Mouse (Mus musculus) midbrain, postnatal 0 days (tissue): ENCODE measurements at regions not wholly inside any gene's neighbourhood (a gene's known extent, or its start where the extent isn't known, plus 50 kb on each side); places are given as distances from the start of the nearest gene placed in this dataset.

Source experiments
- ATAC-seq: fragments of 200-750 bp; cut with Nextera tagmentation; 2 replicates; pipeline ENCODE4 v1.8.0; 2017; ENCODE audit warnings: moderate number of reproducible peaks, mild to moderate bottlenecking, moderate TSS enrichment, moderate library complexity; ENCODE audit not compliant: low FRiP score
- DNase-seq: peaks from one replicate; pipeline ENCODE4 v3.0.0-alpha.2; 2015; ENCODE audit warnings: low spot score
- H3K27ac ChIP-seq: fragments of 300-500 bp; sonication (generic); 2 replicates; pipeline ENCODE4 v1.5.1; 2014; ENCODE audit warnings: low read depth, mild to moderate bottlenecking, low read length, mixed read lengths
- H3K27me3 ChIP-seq: fragments of 300-500 bp; sonication (generic); 2 replicates; pipeline ENCODE4 v1.6.1; 2014; ENCODE audit warnings: low read length, control low read depth, mixed read lengths; ENCODE audit not compliant: insufficient read depth
- H3K36me3 ChIP-seq: fragments of 300-500 bp; sonication (generic); 2 replicates; pipeline ENCODE4 v1.6.1; 2014; ENCODE audit warnings: low read length, control low read depth, mixed read lengths; ENCODE audit not compliant: insufficient read depth
- H3K4me1 ChIP-seq: fragments of 300-500 bp; sonication (generic); 2 replicates; pipeline ENCODE4 v1.6.1; 2014; ENCODE audit warnings: mild to moderate bottlenecking, control low read depth, antibody characterized with exemption, low read length, mixed read lengths; ENCODE audit not compliant: insufficient read depth
- H3K4me2 ChIP-seq: fragments of 300-500 bp; sonication (generic); 2 replicates; pipeline ENCODE4 v1.6.1; 2014; ENCODE audit warnings: low read depth, mild to moderate bottlenecking, low read length, mixed read lengths; ENCODE audit not compliant: poor library complexity, severe bottlenecking
- H3K4me3 ChIP-seq: fragments of 300-500 bp; sonication (generic); 2 replicates; pipeline ENCODE4 v1.5.1; 2014; ENCODE audit warnings: low read depth, mild to moderate bottlenecking, low read length, moderate library complexity
- H3K9ac ChIP-seq: fragments of 300-500 bp; sonication (generic); replicated peaks from 2 replicates; pipeline ENCODE4 v1.6.1; 2014; ENCODE audit warnings: mild to moderate bottlenecking, low read length, moderate library complexity, mixed read lengths; ENCODE audit not compliant: poor library complexity, severe bottlenecking
- H3K9me3 ChIP-seq: fragments of 300-500 bp; sonication (generic); 2 replicates; pipeline ENCODE4 v1.6.1; 2016; ENCODE audit warnings: low read length, control low read depth
- CTCF ChIP-seq: IDR thresholded peaks from 2 replicates; pipeline ENCODE4 v1.5.1; 2016; ENCODE audit warnings: antibody characterized with exemption, mild to moderate bottlenecking
- WGBS: fragments of 180-500 bp; shearing (Covaris S2); extraction: QIAGEN DNeasy Blood & Tissue Kit; methylation state at CpG from one replicate; pipeline ENCODE4 v1.1.7; 2014; 5-methylcytosine and 5-hydroxymethylcytosine counted together

DNA sequence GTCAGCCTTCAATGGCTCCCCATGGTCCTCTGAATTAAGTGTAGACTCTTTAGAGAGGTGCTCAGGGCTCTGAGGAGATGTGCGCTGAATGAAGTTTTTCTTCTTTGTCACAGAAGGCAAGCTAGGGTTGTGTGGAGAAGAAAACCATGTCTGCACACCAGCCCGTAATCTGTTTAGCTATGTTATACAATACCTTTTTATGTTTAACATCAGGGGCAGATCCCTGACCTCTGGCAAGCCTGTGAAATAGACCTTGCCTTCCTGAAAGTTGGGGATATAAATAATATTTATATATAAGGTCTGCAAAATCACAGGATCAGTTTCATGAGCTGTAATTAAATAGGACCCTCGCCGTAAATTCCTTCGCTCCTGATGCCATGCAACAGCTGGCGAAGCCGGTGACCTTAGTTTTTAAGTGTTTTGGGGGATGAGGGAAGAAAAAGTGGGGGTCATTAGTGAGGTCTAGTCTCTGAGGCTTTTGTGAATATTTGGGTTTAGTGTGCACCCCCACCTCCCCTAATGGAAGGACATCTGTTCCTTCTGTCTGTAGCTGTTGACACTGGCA lies 119.7 kb downstream of the Mtx2 start:
- H3K27ac ChIP-seq: no peak overlapping the region
- no peaks in the 10 kb centered on the region for H3K4me1 ChIP-seq
- no peak overlapping the region for H3K9ac ChIP-seq
- ATAC-seq (no peak), DNase-seq (no peak)
- no peak for TF ChIP-seq CTCF
- no peaks in the 10 kb centered on the region for H3K9me3 ChIP-seq
- H3K4me2 ChIP-seq: no peak overlapping the region
- H3K36me3 ChIP-seq: no peaks in the 10 kb centered on the region
- 91% methylated on average over 7 of the region's 7 CpGs for WGBS
- no peaks in the 10 kb centered on the region for H3K27me3 ChIP-seq
- H3K4me3 ChIP-seq: no peak overlapping the region

DNA sequence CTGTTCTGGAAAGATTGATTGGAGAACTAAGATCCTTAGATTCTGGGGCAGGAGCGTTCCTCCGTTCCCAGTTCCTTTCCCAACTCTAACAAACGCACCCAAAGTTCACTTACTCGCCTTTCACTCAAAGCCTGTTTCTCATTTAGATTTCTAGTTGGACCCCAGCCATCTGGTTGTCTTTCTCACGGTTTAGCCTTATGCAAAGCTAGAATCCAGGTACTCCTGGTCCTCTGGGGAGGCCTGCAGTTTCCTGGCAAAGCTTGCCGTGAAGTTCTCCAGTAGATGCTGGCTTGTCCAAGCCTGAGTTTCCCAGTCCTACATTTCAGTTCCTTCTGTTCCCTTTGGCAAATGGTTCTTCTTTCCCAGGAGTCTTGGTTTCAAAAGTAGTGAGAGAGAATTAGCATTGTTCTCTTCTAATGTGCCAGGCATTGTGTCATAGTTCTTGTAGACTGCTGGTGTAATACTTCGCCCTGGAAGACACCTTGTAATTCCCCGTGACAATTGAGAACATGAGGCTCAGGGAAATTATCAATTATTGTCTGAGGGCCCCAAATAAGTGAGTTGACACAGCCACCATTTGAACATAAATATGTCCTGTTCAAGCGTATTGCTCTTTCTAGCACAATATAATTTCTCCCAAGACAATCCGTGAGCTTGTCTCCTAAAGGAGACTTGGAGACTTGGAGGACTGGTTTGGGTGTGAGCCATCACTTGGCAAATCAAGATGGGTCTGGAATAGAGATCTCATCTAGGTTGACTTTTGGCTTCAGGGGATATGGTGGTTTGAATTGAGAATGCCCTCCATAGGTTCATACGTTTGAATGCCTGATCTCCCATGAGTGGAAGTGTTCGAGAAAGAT lies 126.0 kb downstream of the Mtx2 start:
- H3K9me3 ChIP-seq: no peaks in the 10 kb centered on the region
- DNase-seq: no peak
- WGBS: 88% methylated on average over 12 of the region's 12 CpGs

DNA sequence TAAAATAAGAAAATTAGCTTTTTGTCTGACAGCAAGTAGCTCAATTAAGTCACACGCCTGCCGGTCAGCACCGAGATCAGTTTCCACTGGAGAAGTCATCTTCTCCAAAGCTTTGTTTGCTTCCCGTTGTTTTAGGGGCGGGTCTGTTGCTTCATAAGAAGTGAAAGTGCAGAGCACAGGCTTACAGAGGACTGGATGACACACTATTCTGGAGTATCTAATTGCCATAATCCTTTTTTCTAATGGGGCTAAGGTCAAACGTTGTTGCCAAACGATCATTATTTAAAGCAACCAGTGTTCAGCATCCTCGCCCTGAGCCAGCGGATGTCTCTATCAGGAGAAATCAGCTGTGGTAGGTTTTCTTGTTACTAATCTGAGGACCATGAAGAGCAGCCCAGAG lies 128.5 kb downstream of the Mtx2 start:
- Histone ChIP-seq H3K4me2 (no peak overlapping the region), H3K27me3 (no peaks in the 10 kb centered on the region), H3K4me3 (no peak overlapping the region), H3K9ac (no peak overlapping the region), H3K36me3 (no peaks in the 10 kb centered on the region), H3K27ac (no peak overlapping the region), H3K4me1 (no peaks in the 10 kb centered on the region), H3K9me3 (no peaks in the 10 kb centered on the region)
- DNase-seq (no peak), ATAC-seq (no peak)
- 74% methylated on average over 9 of the region's 9 CpGs for WGBS
- TF ChIP-seq CTCF: no peak

More for the DNA sequence above, 126.0 kb downstream of the Mtx2 start:
- H3K4me1 ChIP-seq: no peaks in the 10 kb centered on the region
- H3K4me2 ChIP-seq: no peak overlapping the region
- no peak for ATAC-seq
- no peak overlapping the region for H3K4me3 ChIP-seq
- no peaks in the 10 kb centered on the region for H3K36me3 ChIP-seq
- no peaks in the 10 kb centered on the region for H3K27me3 ChIP-seq
- no peak overlapping the region for H3K9ac ChIP-seq
- no peak for TF ChIP-seq CTCF
- no peak overlapping the region for H3K27ac ChIP-seq

DNA sequence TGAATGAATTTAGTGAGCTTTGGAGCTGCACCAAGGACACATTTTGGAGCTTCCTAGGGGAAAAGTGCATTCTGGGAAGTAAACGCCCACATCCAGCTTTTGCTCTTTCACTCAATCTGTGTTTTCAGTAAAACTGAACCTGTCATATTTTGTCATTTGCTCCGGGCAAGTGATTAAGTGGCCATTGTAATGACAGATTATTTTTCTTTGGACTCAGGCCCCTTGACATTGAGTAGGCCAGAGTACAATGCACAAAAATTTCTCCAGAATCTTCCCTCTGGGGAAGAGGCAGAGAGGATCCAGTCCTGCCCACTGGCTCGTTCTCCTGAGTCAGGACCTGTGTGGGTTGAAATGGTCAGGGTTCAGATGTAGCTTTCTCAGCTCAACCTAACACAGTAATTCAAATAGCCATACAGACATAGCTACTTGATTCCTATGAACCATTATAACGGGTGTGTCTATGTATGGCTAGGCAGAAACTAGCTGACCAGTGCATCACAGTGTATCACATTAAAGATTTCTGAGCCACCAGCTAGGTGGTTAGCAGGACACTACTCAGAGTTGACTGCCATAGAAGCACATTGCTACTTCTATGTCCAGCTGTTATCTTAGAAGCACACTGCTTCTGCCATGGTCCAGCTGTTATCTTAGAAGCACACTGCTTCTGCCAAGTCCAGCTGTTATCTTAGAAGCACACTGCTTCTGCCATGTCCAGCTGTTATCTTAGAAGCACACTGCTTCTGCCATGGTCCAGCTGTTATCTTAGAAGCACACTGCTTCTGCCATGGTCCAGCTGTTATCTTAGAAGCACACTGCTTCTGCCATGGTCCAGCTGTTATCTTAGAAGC lies 129.9 kb downstream of the Mtx2 start:
- H3K9ac ChIP-seq: no peak overlapping the region
- no peak overlapping the region for H3K4me3 ChIP-seq
- H3K4me2 ChIP-seq: no peak overlapping the region
- H3K9me3 ChIP-seq: no peaks in the 10 kb centered on the region
- no peaks in the 10 kb centered on the region for H3K4me1 ChIP-seq
- no peaks in the 10 kb centered on the region for H3K27me3 ChIP-seq
- H3K27ac ChIP-seq: no peak overlapping the region
- DNase-seq (no peak), ATAC-seq (no peak)
- H3K36me3 ChIP-seq: no peaks in the 10 kb centered on the region
- WGBS: 79% methylated on average over 4 of the region's 4 CpGs
- no peak for TF ChIP-seq CTCF

DNA sequence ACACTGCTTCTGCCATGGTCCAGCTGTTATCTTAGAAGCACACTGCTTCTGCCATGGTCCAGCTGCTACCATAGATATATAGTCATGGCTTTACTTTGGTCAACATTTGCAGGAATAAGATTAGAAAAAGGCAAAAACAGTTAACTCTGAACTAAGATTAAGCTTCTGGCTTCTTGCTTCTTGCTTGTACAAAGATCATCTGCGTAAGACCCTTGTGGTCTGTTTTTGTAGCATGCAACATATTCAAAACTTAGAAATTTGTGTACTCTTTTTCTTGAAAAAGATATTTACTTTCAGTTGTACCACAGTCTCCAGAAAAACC lies 130.5 kb downstream of the Mtx2 start:
- H3K36me3 ChIP-seq: no peaks in the 10 kb centered on the region
- 95% methylated on average over 1 of the region's 1 CpGs for WGBS
- no peak overlapping the region for H3K27ac ChIP-seq
- H3K4me3 ChIP-seq: no peak overlapping the region
- no peaks in the 10 kb centered on the region for H3K9me3 ChIP-seq
- TF ChIP-seq CTCF: no peak
- no peaks in the 10 kb centered on the region for H3K27me3 ChIP-seq
- no peak overlapping the region for H3K4me2 ChIP-seq
- DNase-seq: no peak
- no peak for ATAC-seq
- H3K9ac ChIP-seq: no peak overlapping the region
- H3K4me1 ChIP-seq: no peaks in the 10 kb centered on the region

DNA sequence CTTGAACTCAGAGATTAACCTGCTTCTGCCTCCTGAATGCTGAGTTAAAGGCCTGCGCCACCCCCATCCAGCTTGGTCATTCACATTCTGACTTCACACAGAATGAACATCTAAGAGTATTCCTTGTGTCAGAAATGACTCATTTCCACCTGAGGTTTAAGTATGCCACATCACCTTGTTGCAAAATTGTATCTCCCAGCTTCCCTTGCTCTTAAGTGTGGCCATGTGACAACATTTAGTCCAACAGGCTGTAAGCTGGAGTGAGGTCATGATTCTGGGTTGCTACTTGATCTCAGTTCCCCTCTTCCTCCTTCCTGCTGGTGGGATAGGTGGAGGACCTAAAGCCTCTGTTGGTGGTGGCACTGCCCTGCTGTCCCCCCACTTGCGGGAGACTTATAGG lies 131.0 kb downstream of the Mtx2 start:
- Histone ChIP-seq H3K4me1 (no peaks in the 10 kb centered on the region), H3K9ac (no peak overlapping the region), H3K36me3 (no peaks in the 10 kb centered on the region), H3K27me3 (no peaks in the 10 kb centered on the region), H3K4me3 (no peak overlapping the region), H3K4me2 (no peak overlapping the region), H3K27ac (no peak overlapping the region), H3K9me3 (no peaks in the 10 kb centered on the region)
- TF ChIP-seq CTCF: no peak
- no peak for DNase-seq
- WGBS: 93% methylated on average over 2 of the region's 2 CpGs
- no peak for ATAC-seq
